Mouse (Mus musculus): Measurements from ENCODE around the gene Nudt7. TPM values are rescaled to one million over a fixed set of nuclear protein-coding genes. Genes with fewer than 3 reads are reported as not detected.

Nudt7 gene
- polyA plus RNA-seq, 1 experiment from 2014 or later, result 28.1 TPM

- ATAC-seq (replicated peaks; ENCODE audit: low FRiP score, low read depth), result no peak
- Histone ChIP-seq H3K4me3 (replicated peaks; ENCODE audit: low read depth, low read length) (no peak overlapping the region), H3K27ac (no peak overlapping the region), H3K4me2 (ENCODE audit: low read length) (no peak overlapping the region), H3K4me1 (replicated peaks; ENCODE audit: insufficient read depth, low read length) (0 out of 2 replicates have a peak, but pooled peaks cover 5% of the 10 kb centered on the region), H3K9ac (ENCODE audit: low read depth, low read length) (no peak overlapping the region), H3K9me3 (replicated peaks; ENCODE audit: low read length) (no peaks in the 10 kb centered on the region), H3K27me3 (ENCODE audit: insufficient read depth, low read length) (no peaks in the 10 kb centered on the region), H3K36me3 (ENCODE audit: insufficient read depth, low read length) (no peaks in the 10 kb centered on the region)
- WGBS, result 64% methylated on average over 5 of the region's 5 CpGs
- TF ChIP-seq CTCF (IDR thresholded peaks at IDR 0.05; ENCODE audit: low read depth), result no peak
- no peak for DNase-seq (ENCODE audit: low spot score)
Observed at GRCm38 (mm10) chr8:114137181-114137580, 3.8 kb downstream of the Nudt7 start.

- Histone ChIP-seq H3K27me3 (ENCODE audit: insufficient read depth, low read length) (no peaks in the 10 kb centered on the region), H3K4me3 (replicated peaks; ENCODE audit: low read depth, low read length) (no peak overlapping the region)
- DNase-seq (ENCODE audit: low spot score), result no peak
Observed at GRCm38 (mm10) chr8:114140437-114140836, 7.1 kb downstream of the Nudt7 start.

GRCm38 (mm10) chr8:114142199-114142598 is 8.8 kb downstream of the Nudt7 start:
- H3K27ac ChIP-seq, result no peak overlapping the region
- H3K36me3 ChIP-seq (ENCODE audit: insufficient read depth, low read length), result no peaks in the 10 kb centered on the region
- no peaks in the 10 kb centered on the region for H3K27me3 ChIP-seq (ENCODE audit: insufficient read depth, low read length)
- H3K4me2 ChIP-seq (ENCODE audit: low read length), result no peak overlapping the region
- no peak overlapping the region for H3K4me3 ChIP-seq (replicated peaks; ENCODE audit: low read depth, low read length)
- H3K4me1 ChIP-seq (replicated peaks; ENCODE audit: insufficient read depth, low read length), result no peaks in the 10 kb centered on the region
- no peak for DNase-seq (ENCODE audit: low spot score)
- H3K9me3 ChIP-seq (replicated peaks; ENCODE audit: low read length), result no peaks in the 10 kb centered on the region
- ATAC-seq (replicated peaks; ENCODE audit: low FRiP score, low read depth), result no peak
- no peak for TF ChIP-seq CTCF (IDR thresholded peaks at IDR 0.05; ENCODE audit: low read depth)
- no peak overlapping the region for H3K9ac ChIP-seq (ENCODE audit: low read depth, low read length)

More at GRCm38 (mm10) chr8:114140437-114140836, 7.1 kb downstream of the Nudt7 start:
- no peak for ATAC-seq (replicated peaks; ENCODE audit: low FRiP score, low read depth)
- Histone ChIP-seq H3K9ac (ENCODE audit: low read depth, low read length) (no peak overlapping the region), H3K4me1 (replicated peaks; ENCODE audit: insufficient read depth, low read length) (no peaks in the 10 kb centered on the region), H3K4me2 (ENCODE audit: low read length) (no peak overlapping the region), H3K36me3 (ENCODE audit: insufficient read depth, low read length) (no peaks in the 10 kb centered on the region), H3K9me3 (replicated peaks; ENCODE audit: low read length) (no peaks in the 10 kb centered on the region), H3K27ac (no peak overlapping the region)
- WGBS, result 50% methylated on average over 2 of the region's 2 CpGs
- TF ChIP-seq CTCF (IDR thresholded peaks at IDR 0.05; ENCODE audit: low read depth), result no peak

- Histone ChIP-seq H3K36me3 (ENCODE audit: insufficient read depth, low read length) (0 out of 2 replicates have a peak, but pooled peaks cover 5% of the 10 kb centered on the region), H3K27ac (no peak overlapping the region), H3K4me2 (ENCODE audit: low read length) (no peak overlapping the region), H3K9ac (ENCODE audit: low read depth, low read length) (no peak overlapping the region), H3K4me3 (replicated peaks; ENCODE audit: low read depth, low read length) (no peak overlapping the region), H3K9me3 (replicated peaks; ENCODE audit: low read length) (no peaks in the 10 kb centered on the region), H3K4me1 (replicated peaks; ENCODE audit: insufficient read depth, low read length) (no peaks in the 10 kb centered on the region), H3K27me3 (ENCODE audit: insufficient read depth, low read length) (no peaks in the 10 kb centered on the region)
- ATAC-seq (replicated peaks; ENCODE audit: low FRiP score, low read depth) (no peak), DNase-seq (ENCODE audit: low spot score) (no peak)
- TF ChIP-seq CTCF (IDR thresholded peaks at IDR 0.05; ENCODE audit: low read depth), result no peak
- 67% methylated on average over 4 of the region's 4 CpGs for WGBS
Observed at GRCm38 (mm10) chr8:114143645-114144290, 10.4 kb downstream of the Nudt7 start.

- Histone ChIP-seq H3K4me1 (replicated peaks; ENCODE audit: insufficient read depth, low read length) (no peaks in the 10 kb centered on the region), H3K27ac (no peak overlapping the region), H3K4me3 (replicated peaks; ENCODE audit: low read depth, low read length) (no peak overlapping the region), H3K9me3 (replicated peaks; ENCODE audit: low read length) (no peaks in the 10 kb centered on the region), H3K9ac (ENCODE audit: low read depth, low read length) (no peak overlapping the region), H3K27me3 (ENCODE audit: insufficient read depth, low read length) (no peaks in the 10 kb centered on the region), H3K36me3 (ENCODE audit: insufficient read depth, low read length) (no peaks in the 10 kb centered on the region), H3K4me2 (ENCODE audit: low read length) (no peak overlapping the region)
- WGBS, result 64% methylated on average over 6 of the region's 6 CpGs
- TF ChIP-seq CTCF (IDR thresholded peaks at IDR 0.05; ENCODE audit: low read depth), result no peak
- DNase-seq (ENCODE audit: low spot score), result no peak
- no peak for ATAC-seq (replicated peaks; ENCODE audit: low FRiP score, low read depth)
Observed at GRCm38 (mm10) chr8:114153311-114154045, 20.1 kb downstream of the Nudt7 start.

GRCm38 (mm10) chr8:114158586-114158985 is 25.2 kb downstream of the Nudt7 start:
- no peak for ATAC-seq (replicated peaks; ENCODE audit: low FRiP score, low read depth)
- H3K36me3 ChIP-seq (ENCODE audit: insufficient read depth, low read length), result no peaks in the 10 kb centered on the region
- no peaks in the 10 kb centered on the region for H3K9me3 ChIP-seq (replicated peaks; ENCODE audit: low read length)
- H3K9ac ChIP-seq (ENCODE audit: low read depth, low read length), result no peak overlapping the region
- WGBS, result 40% methylated on average over 2 of the region's 2 CpGs
- H3K27me3 ChIP-seq (ENCODE audit: insufficient read depth, low read length), result no peaks in the 10 kb centered on the region
- no peaks in the 10 kb centered on the region for H3K4me1 ChIP-seq (replicated peaks; ENCODE audit: insufficient read depth, low read length)
- no peak overlapping the region for H3K27ac ChIP-seq
- no peak for DNase-seq (ENCODE audit: low spot score)
- no peak overlapping the region for H3K4me2 ChIP-seq (ENCODE audit: low read length)
- no peak for TF ChIP-seq CTCF (IDR thresholded peaks at IDR 0.05; ENCODE audit: low read depth)
- H3K4me3 ChIP-seq (replicated peaks; ENCODE audit: low read depth, low read length), result no peak overlapping the region
